Mouse (Mus musculus) MEL (cell line): Measurements from ENCODE around the gene Cisd3. TPM values are rescaled to one million over a fixed set of nuclear protein-coding genes. Genes with fewer than 3 reads are reported as not detected.

Experiments used
- DNase-seq: peaks from one replicate; pipeline ENCODE4 v3.0.0; 2011; ENCODE audit warnings: low read depth, low spot score
- H3K27ac ChIP-seq: 2 replicates; pipeline ENCODE4 v1.5.1; 2012; ENCODE audit warnings: low read depth, mild to moderate bottlenecking, control low read depth, low read length, moderate library complexity; ENCODE audit not compliant: control insufficient read depth
- H3K27me3 ChIP-seq, 2 experiments: fragments of 150-350 bp in 1 of 2; sonication (generic) in 1 of 2; 2 replicates each; pipeline ENCODE4 v1.6.1; 2012; ENCODE audit warnings: low read length in 2 of 2, mild to moderate bottlenecking in 2 of 2, improper control_type of control experiment in 1 of 2, moderate library complexity in 1 of 2; ENCODE audit not compliant: insufficient read depth in 2 of 2, control insufficient read depth in 1 of 2
- H3K36me3 ChIP-seq, 2 experiments: 2 replicates each; pipeline ENCODE4 v1.6.1; 2012 to 2014; ENCODE audit warnings: low read length in 2 of 2, improper control_type of control experiment in 1 of 2, inconsistent platforms in 1 of 2, mild to moderate bottlenecking in 1 of 2; ENCODE audit not compliant: insufficient read depth in 2 of 2, control insufficient read depth in 1 of 2
- H3K4me1 ChIP-seq, 2 experiments: fragments of 150-350 bp in 1 of 2; sonication (generic) in 1 of 2; 2 replicates each; pipeline ENCODE4 v1.6.1; 2012; ENCODE audit warnings: low read length in 2 of 2, improper control_type of control experiment in 1 of 2, mild to moderate bottlenecking in 1 of 2; ENCODE audit not compliant: insufficient read depth in 2 of 2, control insufficient read depth in 1 of 2
- H3K4me3 ChIP-seq, 2 experiments: fragments of 150-350 bp in 1 of 2; sonication (generic) in 1 of 2; 2 replicates each; pipeline ENCODE4 v1.5.1; 2012; ENCODE audit warnings: low read depth in 2 of 2, low read length in 2 of 2, mild to moderate bottlenecking in 2 of 2, moderate library complexity in 2 of 2, control low read depth in 1 of 2, improper control_type of control experiment in 1 of 2; ENCODE audit not compliant: control insufficient read depth in 1 of 2, insufficient read depth in 1 of 2
- H3K79me2 ChIP-seq: 2 replicates; pipeline ENCODE4 v1.6.1; 2012; ENCODE audit warnings: mild to moderate bottlenecking, low read length, moderate library complexity; ENCODE audit not compliant: control insufficient read depth, poor library complexity, insufficient read depth
- H3K9ac ChIP-seq: 2 replicates; pipeline ENCODE4 v1.6.1; 2012; ENCODE audit warnings: low read depth, mild to moderate bottlenecking, control low read depth, low read length, moderate library complexity; ENCODE audit not compliant: control insufficient read depth, poor library complexity, severe bottlenecking
- H3K9me3 ChIP-seq: fragments of 150-350 bp; sonication (generic); replicated peaks from 2 replicates; pipeline ENCODE4 v1.6.1; 2012; ENCODE audit warnings: mild to moderate bottlenecking, low read length, improper control_type of control experiment, moderate library complexity; ENCODE audit not compliant: insufficient read depth
- BHLHE40 ChIP-seq: IDR thresholded peaks from 2 replicates; pipeline ENCODE4 v1.6.1; 2012; ENCODE audit warnings: low read depth, mild to moderate bottlenecking, inconsistent platforms, low read length, improper control_type of control experiment, borderline replicate concordance
- CHD1 ChIP-seq: IDR thresholded peaks from 2 replicates; pipeline ENCODE4 v1.6.1; 2012; ENCODE audit warnings: low read depth, mild to moderate bottlenecking, inconsistent platforms, low read length, improper control_type of control experiment
- CHD2 ChIP-seq: IDR thresholded peaks from 2 replicates; pipeline ENCODE4 v1.6.1; 2011; ENCODE audit warnings: low read length, improper control_type of control experiment
- CTCF ChIP-seq, 3 experiments: IDR thresholded peaks in 2 of 3; conservative IDR thresholded peaks in 1 of 3; 2 replicates each; pipeline ENCODE4 v1.5.1; 2011 to 2012; ENCODE audit warnings: low read length in 3 of 3, low read depth in 2 of 3, mild to moderate bottlenecking in 2 of 3, improper control_type of control experiment in 1 of 3, inconsistent platforms in 1 of 3, mixed read lengths in 1 of 3, moderate library complexity in 1 of 3; ENCODE audit not compliant: control insufficient read depth in 1 of 3, insufficient read depth in 1 of 3, poor library complexity in 1 of 3, severe bottlenecking in 1 of 3
- E2F4 ChIP-seq: IDR thresholded peaks from 2 replicates; pipeline ENCODE4 v1.6.1; 2011; ENCODE audit warnings: low read depth, low read length, improper control_type of control experiment, borderline replicate concordance
- ELF1 ChIP-seq: IDR thresholded peaks from 2 replicates; pipeline ENCODE4 v1.6.1; 2014; ENCODE audit warnings: low read depth, mild to moderate bottlenecking, inconsistent platforms, low read length, improper control_type of control experiment, moderate library complexity
- EP300 ChIP-seq, 2 experiments: IDR thresholded peaks; 2 replicates each; pipeline ENCODE4 v1.6.1; 2011; ENCODE audit warnings: improper control_type of control experiment in 2 of 2, low read length in 2 of 2, low read depth in 1 of 2, mild to moderate bottlenecking in 1 of 2
- ETS1 ChIP-seq: IDR thresholded peaks from 2 replicates; pipeline ENCODE4 v1.6.1; 2012; ENCODE audit warnings: low read depth, mild to moderate bottlenecking, inconsistent platforms, low read length, improper control_type of control experiment, moderate library complexity
- GABPA ChIP-seq: IDR thresholded peaks from 2 replicates; pipeline ENCODE4 v1.6.1; 2012; ENCODE audit warnings: low read depth, mild to moderate bottlenecking, inconsistent platforms, low read length, improper control_type of control experiment, moderate library complexity
- GATA1 ChIP-seq: IDR thresholded peaks from 2 replicates; pipeline ENCODE4 v1.6.1; 2011; ENCODE audit warnings: low read depth, low read length, improper control_type of control experiment
- HCFC1 ChIP-seq: IDR thresholded peaks from 2 replicates; pipeline ENCODE4 v1.6.1; 2012; ENCODE audit warnings: low read depth, mild to moderate bottlenecking, inconsistent platforms, low read length, improper control_type of control experiment, moderate library complexity
- JUND ChIP-seq: IDR thresholded peaks from 2 replicates; pipeline ENCODE4 v1.6.1; 2011; ENCODE audit warnings: low read depth, mild to moderate bottlenecking, improper control_type of control experiment, low read length
- KAT2A ChIP-seq: conservative IDR thresholded peaks from 2 replicates; pipeline ENCODE4 v1.6.1; 2012; ENCODE audit warnings: low read depth, low read length, improper control_type of control experiment, inconsistent platforms
- MAFK ChIP-seq: IDR thresholded peaks from 2 replicates; pipeline ENCODE4 v1.6.1; 2011; ENCODE audit warnings: low read depth, mild to moderate bottlenecking, low read length, improper control_type of control experiment, borderline replicate concordance
- MAX ChIP-seq: IDR thresholded peaks from 2 replicates; pipeline ENCODE4 v1.6.1; 2011; ENCODE audit warnings: low read length, improper control_type of control experiment
- MAZ ChIP-seq: IDR thresholded peaks from 2 replicates; pipeline ENCODE4 v1.6.1; 2012; ENCODE audit warnings: low read depth, mild to moderate bottlenecking, inconsistent platforms, low read length, improper control_type of control experiment
- MEF2A ChIP-seq: IDR thresholded peaks from 2 replicates; pipeline ENCODE4 v1.6.1; 2014; ENCODE audit warnings: low read depth, mild to moderate bottlenecking, inconsistent platforms, low read length, improper control_type of control experiment; ENCODE audit not compliant: poor library complexity, insufficient replicate concordance, severe bottlenecking; ENCODE audit errors: extremely low read depth
- MXI1 ChIP-seq: IDR thresholded peaks from 2 replicates; pipeline ENCODE4 v1.6.1; 2011; ENCODE audit warnings: mild to moderate bottlenecking, low read depth, low read length, improper control_type of control experiment
- MYB ChIP-seq: IDR thresholded peaks from 2 replicates; pipeline ENCODE4 v1.6.1; 2011; ENCODE audit warnings: mild to moderate bottlenecking, low read depth, low read length, improper control_type of control experiment
- MYC ChIP-seq: IDR thresholded peaks from 2 replicates; pipeline ENCODE4 v1.6.1; 2011; ENCODE audit warnings: low read depth, mild to moderate bottlenecking, low read length, improper control_type of control experiment, moderate library complexity
- NELFE ChIP-seq: IDR thresholded peaks from 2 replicates; pipeline ENCODE4 v1.6.1; 2011; ENCODE audit warnings: low read depth, low read length, improper control_type of control experiment
- NRF1 ChIP-seq: IDR thresholded peaks from 2 replicates; pipeline ENCODE4 v1.6.1; 2014; ENCODE audit warnings: low read depth, mild to moderate bottlenecking, inconsistent platforms, low read length, improper control_type of control experiment, moderate library complexity; ENCODE audit not compliant: poor library complexity, insufficient read depth, severe bottlenecking
- POLR2A ChIP-seq, 2 experiments: IDR thresholded peaks; 2 replicates each; pipeline ENCODE4 v1.6.1; 2011 to 2012; ENCODE audit warnings: low read length in 2 of 2, mild to moderate bottlenecking in 2 of 2, control low read depth in 1 of 2, improper control_type of control experiment in 1 of 2, low read depth in 1 of 2, moderate library complexity in 1 of 2; ENCODE audit not compliant: control insufficient read depth in 1 of 2, insufficient read depth in 1 of 2, poor library complexity in 1 of 2
- POLR2AphosphoS5 ChIP-seq: IDR thresholded peaks from 2 replicates; pipeline ENCODE4 v1.6.1; 2012; ENCODE audit warnings: low read depth, borderline replicate concordance, mild to moderate bottlenecking, inconsistent platforms, low read length, moderate library complexity, mixed read lengths
- RAD21 ChIP-seq: IDR thresholded peaks from 2 replicates; pipeline ENCODE4 v1.6.1; 2011; ENCODE audit warnings: mild to moderate bottlenecking, low read depth, low read length, improper control_type of control experiment
- RCOR1 ChIP-seq: IDR thresholded peaks from 2 replicates; pipeline ENCODE4 v1.6.1; 2012; ENCODE audit warnings: low read depth, mild to moderate bottlenecking, inconsistent platforms, low read length, improper control_type of control experiment
- SIN3A ChIP-seq: IDR thresholded peaks from 2 replicates; pipeline ENCODE4 v1.6.1; 2012; ENCODE audit warnings: low read length, improper control_type of control experiment, inconsistent platforms
- SMC3 ChIP-seq: IDR thresholded peaks from 2 replicates; pipeline ENCODE4 v1.6.1; 2011; ENCODE audit warnings: low read depth, low read length, improper control_type of control experiment
- TAL1 ChIP-seq: IDR thresholded peaks from 2 replicates; pipeline ENCODE4 v1.6.1; 2012; ENCODE audit warnings: mild to moderate bottlenecking, inconsistent platforms, low read length, moderate library complexity, mixed read lengths
- TBP ChIP-seq: IDR thresholded peaks from 2 replicates; pipeline ENCODE4 v1.8.0; 2011; ENCODE audit warnings: low read depth, low read length, improper control_type of control experiment
- TCF12 ChIP-seq: IDR thresholded peaks from 2 replicates; pipeline ENCODE4 v1.6.1; 2014; ENCODE audit warnings: low read depth, mild to moderate bottlenecking, inconsistent platforms, low read length, improper control_type of control experiment, moderate library complexity
- UBTF ChIP-seq: IDR thresholded peaks from 2 replicates; pipeline ENCODE4 v1.6.1; 2012; ENCODE audit warnings: low read depth, mild to moderate bottlenecking, inconsistent platforms, low read length, improper control_type of control experiment, moderate library complexity, borderline replicate concordance; ENCODE audit not compliant: insufficient read depth
- USF1 ChIP-seq: IDR thresholded peaks from 2 replicates; pipeline ENCODE4 v1.6.1; 2014; ENCODE audit warnings: low read depth, mild to moderate bottlenecking, inconsistent platforms, low read length, improper control_type of control experiment, moderate library complexity
- USF2 ChIP-seq, 2 experiments: IDR thresholded peaks; 2 replicates each; pipeline ENCODE4 v1.6.1; 2011 to 2012; ENCODE audit warnings: improper control_type of control experiment in 2 of 2, low read length in 2 of 2, borderline replicate concordance in 1 of 2, inconsistent platforms in 1 of 2, low read depth in 1 of 2, mild to moderate bottlenecking in 1 of 2; ENCODE audit not compliant: insufficient read depth in 1 of 2
- ZC3H11A ChIP-seq: IDR thresholded peaks from 2 replicates; pipeline ENCODE4 v1.6.1; 2012; ENCODE audit warnings: low read depth, mild to moderate bottlenecking, inconsistent platforms, low read length, improper control_type of control experiment
- ZKSCAN1 ChIP-seq: IDR thresholded peaks from 2 replicates; pipeline ENCODE4 v1.6.1; 2012; ENCODE audit warnings: low read depth, mild to moderate bottlenecking, inconsistent platforms, low read length, improper control_type of control experiment, moderate library complexity
- ZMIZ1 ChIP-seq: IDR thresholded peaks from 2 replicates; pipeline ENCODE4 v1.6.1; 2012; ENCODE audit warnings: low read depth, mild to moderate bottlenecking, inconsistent platforms, low read length, improper control_type of control experiment, moderate library complexity
- ZNF384 ChIP-seq: IDR thresholded peaks from 2 replicates; pipeline ENCODE4 v1.6.1; 2012; ENCODE audit warnings: low read depth, mild to moderate bottlenecking, inconsistent platforms, low read length, improper control_type of control experiment
- polyA plus RNA-seq, 2 experiments: library from polyadenylated mRNA; stranded (reverse) in 1 of 2; unstranded in 1 of 2; fragments of >175 nt in 1 of 2; fragments of >200 nt in 1 of 2; gene quantifications; 2 replicates each; pipeline versions ENCODE4 v1.2.1 to v1.2.4; 2012; ENCODE audit warnings: low replicate concordance in 2 of 2, low read depth in 1 of 2; ENCODE audit not compliant: insufficient read length in 2 of 2, insufficient read depth in 1 of 2, missing spikeins in 1 of 2
- total RNA-seq: library from RNA; depleted of rRNA; stranded (reverse); fragments of 300-350 nt; gene quantifications from 2 replicates; pipeline ENCODE4 v1.2.3, GENCODE M21; 2012

The Cisd3 gene
- total and polyA plus RNA-seq, 3 experiments = 1.7 to 6.1 TPM; not detected in 1

DNA sequence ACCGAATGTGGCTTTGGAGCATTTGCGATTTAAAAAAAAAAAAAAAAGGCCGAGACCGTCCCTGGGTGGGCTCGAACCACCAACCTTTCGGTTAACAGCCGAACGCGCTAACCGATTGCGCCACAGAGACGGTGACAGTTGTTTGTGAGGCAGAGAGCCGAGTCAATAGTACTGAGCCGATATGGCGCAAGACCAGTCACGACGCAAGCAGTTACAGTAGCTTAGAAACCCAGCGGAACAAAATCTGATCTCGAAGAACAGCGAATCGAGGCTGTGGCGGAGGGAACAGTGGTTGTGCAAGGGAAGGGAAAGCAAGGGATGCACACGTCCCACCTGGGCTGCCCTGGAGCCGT, 16.7 kb downstream of the Cisd3 start:
- H3K27ac ChIP-seq = peak overlapping the region; percentile 51
- no peak for TF ChIP-seq ZC3H11A
- TF ChIP-seq E2F4 = no peak
- no peak for TF ChIP-seq MEF2A
- TF ChIP-seq TAL1 = no peak
- TF ChIP-seq MAZ = no peak
- TF ChIP-seq MXI1 = no peak
- TF ChIP-seq ELF1 = peak; percentile 82
- 0 out of 2 replicates have a peak, but pooled peaks have one; percentile 7 for TF ChIP-seq TCF12
- no peak for TF ChIP-seq RAD21
- no peak for TF ChIP-seq NELFE
- TF ChIP-seq SMC3 = no peak
- TF ChIP-seq USF2 (IDR thresholded peaks at IDR 0.05; ENCODE audit: borderline replicate concordance in 1 of 2, insufficient read depth in 1 of 2, low read depth in 1 of 2, low read length in 2 of 2) = no peak
- no peak for TF ChIP-seq GATA1
- no peak; the same call in 1 of the 2 replicates for TF ChIP-seq SIN3A
- TF ChIP-seq USF1 = 0 out of 2 replicates have a peak, but pooled peaks have one; percentile 1
- no peak for TF ChIP-seq GABPA
- TF ChIP-seq BHLHE40 = no peak
- TF ChIP-seq JUND = no peak
- no peak for TF ChIP-seq MYC
- TF ChIP-seq POLR2A (IDR thresholded peaks at IDR 0.05; ENCODE audit: control insufficient read depth in 1 of 2, insufficient read depth in 1 of 2, low read depth in 1 of 2, low read length in 2 of 2, poor library complexity in 1 of 2) = no peak
- no peak; the same call in 1 of the 2 replicates for TF ChIP-seq ETS1
- TF ChIP-seq ZNF384 = peak; percentile 96
- no peak for TF ChIP-seq MYB
- no peak for TF ChIP-seq MAX
- no peak for TF ChIP-seq UBTF
- TF ChIP-seq TBP = peak; percentile 100
- peak; percentile 28; the same call in 1 of the 2 replicates for TF ChIP-seq NRF1
- TF ChIP-seq MAFK = peak; percentile 99
- peak; percentile 75; the same call in 1 of the 2 replicates for TF ChIP-seq CHD1
- no peak for TF ChIP-seq ZKSCAN1
- no peak for TF ChIP-seq RCOR1
- 0 out of 2 replicates have a peak, but pooled peaks have one; percentile 24 for TF ChIP-seq HCFC1
- no peak for TF ChIP-seq CHD2
- peak; percentile 83 for TF ChIP-seq KAT2A
- no peak for TF ChIP-seq ZMIZ1
- no peak for TF ChIP-seq POLR2AphosphoS5
- TF ChIP-seq CTCF (IDR thresholded peaks at IDR 0.05 in 2 of 3, conservative IDR thresholded peaks at IDR 0.05 in 1 of 3; ENCODE audit: control insufficient read depth in 1 of 3, insufficient read depth in 1 of 3, low read depth in 2 of 3, low read length in 3 of 3, poor library complexity in 1 of 3, severe bottlenecking in 1 of 3) = no peak
- TF ChIP-seq EP300 (IDR thresholded peaks at IDR 0.05; ENCODE audit: low read depth in 1 of 2, low read length in 2 of 2) = no peak

More for the DNA sequence above, 16.7 kb downstream of the Cisd3 start:
- Histone ChIP-seq H3K79me2 (peaks cover 31% of the 10 kb centered on the region), H3K9ac (peak overlapping the region; percentile 83), H3K36me3 (peaks cover 0 to 12% of the 10 kb centered on the region in 2 experiments; a peak in 3 of 4 replicates), H3K4me3 (peak overlapping the region; percentile 72 to 94), H3K9me3 (no peaks in the 10 kb centered on the region), H3K27me3 (no peaks in the 10 kb centered on the region), H3K4me1 (peaks cover 0 to 19% of the 10 kb centered on the region in 2 experiments; a peak in 3 of 4 replicates)
- peak; percentile 93 for DNase-seq
